Mouse (Mus musculus) heart, embryonic 10.5 days (tissue): ENCODE measurements around the gene Gm49322. TPM values are rescaled to one million over a fixed set of nuclear protein-coding genes. Genes with fewer than 3 reads are reported as not detected.
"Not testable (repeated sequence)": the region's sequence is repeated elsewhere in the genome, so short reads cannot be mapped to it uniquely, and the experiment has no call there.

ENCODE experiments used
- DNase-seq: peaks from one replicate; pipeline ENCODE4 v3.0.0-alpha.2; 2017; ENCODE audit warnings: low spot score
- H3K27ac ChIP-seq: fragments of 300-500 bp; sonication (generic); 2 replicates; pipeline ENCODE4 v1.5.1; 2016; ENCODE audit warnings: mild to moderate bottlenecking
- H3K27me3 ChIP-seq: fragments of 300-500 bp; sonication (generic); 2 replicates; pipeline ENCODE4 v1.6.1; 2016; ENCODE audit warnings: mild to moderate bottlenecking; ENCODE audit not compliant: poor library complexity, insufficient read depth, severe bottlenecking
- H3K36me3 ChIP-seq: fragments of 300-500 bp; sonication (generic); 2 replicates; pipeline ENCODE4 v1.6.1; 2016; ENCODE audit warnings: mild to moderate bottlenecking, moderate library complexity
- H3K4me1 ChIP-seq: fragments of 300-500 bp; sonication (generic); 2 replicates; pipeline ENCODE4 v1.6.1; 2016; ENCODE audit warnings: mild to moderate bottlenecking
- H3K4me3 ChIP-seq: fragments of 300-500 bp; sonication (generic); 2 replicates; pipeline ENCODE4 v1.5.1; 2016; ENCODE audit warnings: mild to moderate bottlenecking, moderate library complexity
- H3K9me3 ChIP-seq: fragments of 300-500 bp; sonication (generic); 2 replicates; pipeline ENCODE4 v1.6.1; 2016; ENCODE audit warnings: mild to moderate bottlenecking, moderate library complexity
- WGBS: fragments of 180-500 bp; shearing (Covaris S2); methylation state at CpG from one replicate; pipeline ENCODE4 v1.1.7; 2016; 5-methylcytosine and 5-hydroxymethylcytosine counted together
- polyA plus RNA-seq: library from polyadenylated mRNA; unstranded; fragments of >200 nt; fragmentation: Nextera tagmentation; extraction: Ambion mirVana; gene quantifications from 2 replicates; pipeline ENCODE4 v1.2.1, GENCODE M21; 2016

Gm49322 gene
- 3.1 and 3.5 TPM in 2 replicates for polyA plus RNA-seq

DNA sequence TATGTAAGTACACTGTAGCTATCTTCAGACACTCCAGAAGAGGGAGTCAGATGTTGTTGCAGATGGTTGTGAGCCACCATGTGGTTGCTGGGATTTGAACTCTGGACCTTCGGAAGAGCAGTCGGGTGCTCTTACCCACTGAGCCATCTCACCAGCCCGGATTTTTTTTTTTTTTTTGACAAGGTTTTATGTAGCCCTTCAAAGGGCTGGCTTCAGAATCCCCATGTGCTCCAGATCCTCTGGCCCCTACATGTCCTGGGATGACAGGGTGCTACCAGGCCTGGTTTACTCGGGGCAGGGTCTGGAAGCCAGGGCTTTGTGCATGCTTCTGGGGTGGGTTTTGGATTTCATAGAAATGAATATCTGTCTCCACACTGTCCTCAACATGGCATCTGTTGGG, at the start of gene Gm49322:
TSS of gene Gm49322 (plus strand) at position 301 of the 400 bp plus-strand sequence.
- not testable (repeated sequence) for H3K27me3 ChIP-seq, DNase-seq, H3K9me3 ChIP-seq
- WGBS, result 82% methylated on average over 4 of the region's 4 CpGs
- peak within 1 kb of the TSS; percentile 8; the same call in 1 of the 2 replicates for H3K4me3 ChIP-seq
- peaks cover 55% of the 10 kb centered on the region for H3K36me3 ChIP-seq
- H3K27ac ChIP-seq, result peak within 1 kb of the TSS; percentile 90; the same call in 1 of the 2 replicates
- peaks cover 42% of the 10 kb centered on the region for H3K4me1 ChIP-seq

DNA sequence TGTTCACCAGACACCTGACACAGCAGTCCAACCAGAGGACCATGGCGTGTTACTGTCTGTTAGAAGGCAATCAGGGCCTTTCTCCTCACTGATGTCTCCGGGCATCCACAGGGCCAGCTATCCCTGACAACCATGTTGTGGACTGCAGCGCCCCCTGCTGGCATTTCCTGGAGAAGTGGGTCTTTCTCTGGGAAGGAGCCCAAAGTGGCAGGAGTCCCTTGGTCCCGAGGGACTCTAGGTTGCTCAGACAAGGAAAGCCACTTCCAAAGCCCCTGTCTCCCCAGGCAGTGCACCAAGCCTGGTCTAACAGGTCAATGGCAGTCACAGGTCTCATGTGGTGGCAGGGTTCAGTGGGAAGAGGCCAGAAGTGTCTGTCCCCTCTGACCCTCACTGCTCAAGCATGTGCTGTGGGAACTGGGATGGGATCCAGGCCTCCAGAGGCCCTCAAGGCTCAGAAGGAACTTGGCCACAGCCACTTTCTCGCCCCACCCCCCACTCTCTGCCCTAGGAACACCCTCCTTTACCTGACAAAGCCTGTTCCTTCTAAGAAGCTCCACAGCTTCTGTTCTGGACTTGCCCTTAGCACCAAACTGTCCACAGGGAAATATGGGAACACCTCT, 48.4 kb upstream of the Gm49322 start:
- peak overlapping the region; percentile 42 for H3K27ac ChIP-seq
- H3K9me3 ChIP-seq, result no peaks in the 10 kb centered on the region
- peak; percentile 91 for DNase-seq
- 0 out of 2 replicates have a peak overlapping the region, but pooled peaks have one; percentile 5 for H3K4me3 ChIP-seq
- H3K4me1 ChIP-seq, result peaks cover 73% of the 10 kb centered on the region
- H3K27me3 ChIP-seq, result no peaks in the 10 kb centered on the region
- 36% methylated on average over 5 of the region's 5 CpGs for WGBS
- H3K36me3 ChIP-seq, result no peaks in the 10 kb centered on the region

DNA sequence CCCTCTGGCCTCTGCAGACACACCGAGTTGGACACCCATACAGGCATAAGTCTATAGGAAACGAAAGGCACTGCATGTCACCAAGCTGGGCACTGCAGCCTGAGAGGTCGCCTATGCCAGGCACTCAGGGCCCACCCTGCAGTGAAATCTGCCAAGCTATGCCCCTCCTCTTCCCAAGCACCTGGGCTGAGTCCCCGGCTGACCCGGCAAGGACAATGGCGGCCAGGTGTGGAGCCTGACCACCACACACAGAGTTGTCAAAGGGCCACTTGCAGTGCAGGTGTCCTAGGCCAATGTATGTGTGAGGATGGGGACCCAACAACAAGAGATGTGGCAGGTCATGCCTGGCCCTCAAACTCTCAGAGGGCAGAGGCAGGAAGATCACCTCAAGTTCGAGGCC, 46.4 kb upstream of the Gm49322 start:
- Histone ChIP-seq H3K4me1 (peaks cover 55% of the 10 kb centered on the region), H3K27ac (no peak overlapping the region), H3K27me3 (no peaks in the 10 kb centered on the region), H3K9me3 (no peaks in the 10 kb centered on the region), H3K36me3 (no peaks in the 10 kb centered on the region), H3K4me3 (peak overlapping the region; percentile 31; the same call in 1 of the 2 replicates)
- 86% methylated on average over 7 of the region's 7 CpGs for WGBS
- DNase-seq, result no peak

DNA sequence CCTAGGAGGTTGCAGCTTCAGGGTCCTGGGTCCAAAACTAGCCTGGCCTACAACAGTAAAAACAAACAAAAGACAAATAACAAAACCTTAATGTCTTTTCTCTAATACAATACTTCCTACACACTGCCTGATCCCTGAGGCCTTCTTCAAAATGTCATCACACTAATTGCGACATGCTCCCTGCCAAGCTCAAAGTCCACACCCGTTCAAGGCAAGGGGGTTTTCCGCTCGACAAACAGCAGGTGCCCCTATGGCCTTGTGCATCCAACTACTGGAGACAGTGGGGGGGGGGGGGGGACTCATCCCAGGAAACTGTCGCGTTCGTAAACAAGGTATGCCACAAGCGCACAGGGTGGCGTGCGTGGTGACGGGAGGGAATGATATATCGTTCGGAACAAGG, 45.2 kb upstream of the Gm49322 start:
- no peak for DNase-seq
- under 1% methylated on average over 13 of the region's 13 CpGs for WGBS
- Histone ChIP-seq H3K27ac (peak overlapping the region; percentile 99), H3K27me3 (no peaks in the 10 kb centered on the region), H3K9me3 (no peaks in the 10 kb centered on the region), H3K4me1 (peaks cover 47% of the 10 kb centered on the region), H3K4me3 (peak overlapping the region; percentile 100), H3K36me3 (no peaks in the 10 kb centered on the region)

DNA sequence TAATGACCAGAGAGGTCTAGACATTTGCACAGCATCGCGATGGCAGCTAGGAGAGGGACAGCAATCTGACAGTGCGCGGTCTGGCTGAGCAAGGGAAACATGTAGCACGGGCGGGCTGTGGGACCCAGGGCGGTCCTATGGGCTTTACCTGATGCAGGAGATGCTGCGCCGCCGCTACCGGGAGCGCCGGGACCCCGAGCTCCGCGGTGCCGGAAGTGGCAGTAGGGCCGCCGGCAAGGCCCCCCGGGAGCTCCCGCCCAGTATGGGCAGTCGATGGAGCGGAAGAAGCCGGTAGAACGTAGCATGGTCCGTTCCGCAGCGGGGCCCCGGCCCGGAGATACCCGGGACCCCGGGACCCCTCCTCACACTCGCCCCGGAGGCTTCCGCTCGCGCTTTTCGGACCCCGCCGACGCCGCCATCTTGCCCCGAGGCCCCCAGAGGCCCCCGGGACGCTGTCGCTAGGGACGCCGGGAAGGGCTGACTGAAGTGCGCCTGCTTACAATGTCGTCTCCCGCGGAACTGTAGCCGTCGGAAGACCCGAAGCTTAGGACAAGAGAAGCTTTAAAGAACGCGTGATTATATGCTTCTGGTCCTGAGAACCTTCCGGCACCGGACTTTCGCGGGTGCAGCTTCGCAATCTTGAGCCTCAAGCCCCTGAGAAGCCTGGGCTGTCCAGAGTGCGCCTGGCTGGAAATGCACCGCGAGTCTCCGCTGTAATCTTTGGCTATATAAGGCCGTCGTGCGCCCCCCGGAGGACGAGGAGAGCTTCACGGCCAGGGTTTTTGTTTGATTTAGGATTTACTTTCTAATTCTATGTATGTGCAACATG, 44.5 kb upstream of the Gm49322 start, which contains the start of gene Rexo1:
TSS of gene Rexo1 (minus strand) at position 445 of the 829 bp plus-strand sequence.
- Histone ChIP-seq H3K36me3 (no peaks in the 10 kb centered on the region), H3K9me3 (no peaks in the 10 kb centered on the region), H3K4me1 (peaks cover 50% of the 10 kb centered on the region), H3K27me3 (no peaks in the 10 kb centered on the region), H3K4me3 (peak within 1 kb of the TSS; percentile 100), H3K27ac (peak within 1 kb of the TSS; percentile 99)
- 1% methylated on average over 72 of the region's 72 CpGs for WGBS
- peak; percentile 96 for DNase-seq

DNA sequence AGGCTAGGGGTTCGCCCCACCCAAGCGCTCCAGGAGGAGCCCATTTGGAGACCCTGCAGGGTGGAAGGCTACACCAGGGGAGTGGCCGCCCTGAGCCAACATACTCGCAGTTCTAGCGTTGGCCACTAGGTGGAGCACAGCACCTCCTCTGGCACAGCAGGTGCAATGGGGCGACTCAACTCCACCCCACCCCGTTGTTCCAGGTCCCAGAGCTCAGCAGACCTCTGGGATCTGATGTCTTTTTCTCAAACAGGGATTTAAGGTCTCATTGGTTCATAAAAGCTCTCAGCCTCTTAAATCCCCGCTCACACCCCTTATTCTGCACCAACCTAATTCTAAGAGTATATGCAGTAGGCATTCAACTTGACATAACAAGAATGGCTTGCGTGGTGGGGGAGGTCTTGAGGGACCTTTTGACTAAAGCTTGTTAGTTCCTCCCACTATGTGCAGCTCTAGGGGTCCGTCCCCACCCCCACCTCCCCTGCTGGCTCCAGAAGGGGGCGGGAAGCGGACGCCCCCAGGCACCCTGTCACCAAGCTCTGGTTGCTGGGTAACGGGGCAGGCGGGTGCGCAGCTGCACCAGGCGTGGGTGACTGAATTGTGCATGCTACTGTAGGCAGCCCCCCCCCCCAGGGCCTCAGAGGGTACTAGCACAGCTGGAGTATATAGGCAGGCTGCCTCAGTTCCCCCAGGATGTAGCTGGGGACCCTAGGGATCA, 39.3 kb upstream of the Gm49322 start:
- H3K27ac ChIP-seq, result no peak overlapping the region
- H3K4me3 ChIP-seq, result no peak overlapping the region
- peaks cover 48% of the 10 kb centered on the region for H3K4me1 ChIP-seq
- H3K36me3 ChIP-seq, result peaks cover 18% of the 10 kb centered on the region
- no peaks in the 10 kb centered on the region for H3K27me3 ChIP-seq
- DNase-seq, result peak; percentile 91
- H3K9me3 ChIP-seq, result no peaks in the 10 kb centered on the region
- WGBS, result 27% methylated on average over 17 of the region's 17 CpGs

DNA sequence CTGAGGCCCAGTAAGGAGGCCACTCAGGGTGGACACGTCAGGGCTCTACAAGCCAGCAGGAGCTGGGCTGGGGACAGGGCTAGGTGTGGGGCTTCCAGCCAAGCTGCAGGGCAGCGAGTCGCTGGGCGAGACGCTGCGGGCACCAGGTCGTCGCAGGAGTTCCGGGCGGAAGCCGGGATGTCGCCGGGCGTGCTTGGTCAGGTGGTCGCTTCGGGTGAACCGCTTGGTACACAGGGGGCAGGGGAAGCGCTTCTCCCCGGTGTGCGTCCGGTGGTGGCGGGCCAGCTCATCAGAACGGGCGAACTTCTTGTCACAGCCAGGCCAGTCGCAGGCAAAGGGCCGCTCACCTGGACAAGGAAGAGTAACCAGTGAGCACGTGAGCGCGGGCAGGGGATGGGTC, 36.9 kb upstream of the Gm49322 start:
- H3K27me3 ChIP-seq, result no peaks in the 10 kb centered on the region
- 0 out of 2 replicates have a peak overlapping the region, but pooled peaks have one; percentile 8 for H3K4me3 ChIP-seq
- peaks cover 18% of the 10 kb centered on the region for H3K36me3 ChIP-seq
- WGBS, result 95% methylated on average over 29 of the region's 29 CpGs
- no peaks in the 10 kb centered on the region for H3K9me3 ChIP-seq
- no peak for DNase-seq
- H3K4me1 ChIP-seq, result peaks cover 66% of the 10 kb centered on the region
- H3K27ac ChIP-seq, result no peak overlapping the region

DNA sequence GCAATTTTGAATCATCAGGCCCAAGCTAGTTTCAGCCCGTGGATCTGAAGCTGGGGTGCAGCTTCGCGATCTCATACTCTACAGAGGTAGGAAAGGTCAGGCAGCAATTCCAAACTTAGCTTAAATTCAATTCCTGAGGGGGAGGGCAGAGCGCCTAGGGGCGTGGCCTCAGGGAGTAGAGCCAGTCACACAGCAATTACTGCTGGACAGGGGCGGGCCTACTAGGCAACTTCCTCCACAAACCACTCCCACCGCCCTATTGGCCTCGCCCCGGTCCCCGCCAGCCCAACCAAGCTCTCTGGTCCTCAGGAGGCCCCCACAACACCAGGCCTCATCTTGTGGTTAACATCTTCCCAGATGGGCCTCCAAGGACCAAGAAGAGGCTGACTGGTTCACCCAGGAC, 36.2 kb upstream of the Gm49322 start:
- no peaks in the 10 kb centered on the region for H3K9me3 ChIP-seq
- H3K4me1 ChIP-seq, result peaks cover 74% of the 10 kb centered on the region

DNA sequence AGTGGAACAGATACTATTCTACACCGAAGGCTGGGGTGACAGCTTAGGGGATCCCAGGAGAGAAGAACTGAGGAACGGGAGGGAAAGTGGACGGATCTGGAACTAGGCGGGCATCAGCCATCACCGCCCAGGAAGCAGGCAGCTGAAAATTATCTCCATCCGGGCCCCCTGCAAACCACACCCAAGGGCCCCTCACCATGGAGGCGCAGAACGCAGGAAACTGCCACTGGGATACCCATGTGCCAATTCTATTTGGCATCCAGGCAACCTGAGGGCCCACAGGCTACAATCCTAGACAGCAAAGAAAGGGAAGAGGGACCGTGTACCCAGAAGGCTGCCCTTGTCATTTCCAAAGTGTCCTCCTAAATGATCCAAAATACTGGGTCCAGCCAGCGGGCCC, 35.4 kb upstream of the Gm49322 start:
- Histone ChIP-seq H3K4me3 (peak overlapping the region; percentile 47), H3K9me3 (no peaks in the 10 kb centered on the region), H3K27ac (peak overlapping the region; percentile 83), H3K36me3 (peaks cover 18% of the 10 kb centered on the region), H3K27me3 (no peaks in the 10 kb centered on the region), H3K4me1 (peaks cover 81% of the 10 kb centered on the region)
- WGBS, result 81% methylated on average over 10 of the region's 10 CpGs
- no peak for DNase-seq

More for the DNA sequence above, 36.2 kb upstream of the Gm49322 start:
- 25% methylated on average over 10 of the region's 10 CpGs for WGBS
- no peaks in the 10 kb centered on the region for H3K27me3 ChIP-seq
- H3K36me3 ChIP-seq, result peaks cover 18% of the 10 kb centered on the region
- peak overlapping the region; percentile 43 for H3K4me3 ChIP-seq
- DNase-seq, result peak; percentile 93
- H3K27ac ChIP-seq, result peak overlapping the region; percentile 83

DNA sequence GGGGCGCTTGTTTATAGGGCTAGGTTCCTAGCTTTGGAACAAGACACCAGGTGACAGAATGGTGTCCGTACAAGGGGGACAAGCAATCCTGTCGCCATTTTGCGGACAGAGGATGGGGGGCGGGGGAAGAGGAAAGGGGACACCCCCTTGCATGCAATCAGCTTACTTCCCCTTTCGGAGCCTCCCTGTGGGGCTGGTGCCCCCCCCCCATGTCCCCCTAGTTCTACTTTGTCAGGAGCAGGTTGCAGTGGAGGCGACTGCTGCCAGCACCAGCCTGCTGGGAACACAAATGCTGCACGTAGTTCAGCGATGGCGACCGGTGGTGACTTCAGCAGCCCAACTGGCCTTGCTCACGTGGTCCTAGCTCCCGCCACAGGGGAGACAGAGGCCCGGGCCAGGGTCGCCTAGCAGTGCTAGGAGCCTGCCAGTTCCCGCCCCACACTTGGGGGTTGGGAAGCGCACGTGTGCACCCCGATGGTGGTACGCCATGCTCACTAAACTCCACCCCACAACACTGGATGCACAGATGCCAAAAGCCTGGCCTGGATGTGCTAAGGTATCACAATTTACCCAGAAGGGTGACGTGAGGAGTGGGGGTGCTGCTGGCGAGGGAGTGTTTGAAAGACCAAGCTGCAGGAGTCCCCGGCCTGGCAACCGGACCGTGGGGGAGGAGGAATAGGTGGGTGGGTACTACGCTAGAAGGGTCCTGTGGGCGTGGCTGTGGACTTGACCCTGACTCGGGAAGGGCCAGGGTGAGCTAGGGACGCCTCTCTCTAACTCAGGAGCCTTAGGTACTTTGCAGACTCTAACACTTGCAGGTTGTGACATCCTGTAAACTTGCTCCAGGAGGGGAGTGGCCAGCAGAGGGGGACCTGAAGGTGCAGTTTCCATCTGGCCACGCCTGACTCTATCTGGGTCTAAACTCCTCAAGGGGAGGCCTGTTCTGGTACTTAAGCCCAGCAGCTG, 34.7 kb upstream of the Gm49322 start:
- DNase-seq, result no peak
- WGBS, result 22% methylated on average over 30 of the region's 30 CpGs
- Histone ChIP-seq H3K27ac (peak overlapping the region; percentile 83), H3K4me1 (peaks cover 88% of the 10 kb centered on the region), H3K9me3 (no peaks in the 10 kb centered on the region), H3K4me3 (peak overlapping the region; percentile 47), H3K27me3 (no peaks in the 10 kb centered on the region), H3K36me3 (peaks cover 18% of the 10 kb centered on the region)

DNA sequence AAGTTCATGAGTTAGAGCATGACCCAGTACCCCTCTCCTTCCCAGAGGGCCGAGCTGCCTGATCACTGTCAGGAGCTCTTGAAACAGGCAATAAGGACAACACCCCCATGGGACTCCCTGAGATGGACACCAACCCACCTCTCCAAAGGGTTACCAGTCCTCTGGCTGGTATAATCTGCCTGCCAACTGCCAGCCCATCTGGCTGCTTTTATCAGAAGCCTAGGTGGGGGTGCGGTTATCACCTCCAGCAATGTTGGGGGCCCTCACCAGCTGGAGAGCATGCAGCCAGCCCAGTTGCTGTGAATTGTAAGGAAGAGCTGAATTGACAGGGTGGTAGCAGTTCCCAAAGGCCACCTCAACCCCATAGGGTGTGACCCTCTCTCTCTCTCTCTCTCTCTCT, 33.3 kb upstream of the Gm49322 start:
- Histone ChIP-seq H3K27me3 (no peaks in the 10 kb centered on the region), H3K9me3 (no peaks in the 10 kb centered on the region), H3K27ac (peak overlapping the region; percentile 83; the same call in 1 of the 2 replicates), H3K4me3 (no peak overlapping the region), H3K4me1 (peaks cover 92% of the 10 kb centered on the region), H3K36me3 (peaks cover 15% of the 10 kb centered on the region)
- no peak for DNase-seq
- 93% methylated on average over 2 of the region's 2 CpGs for WGBS

DNA sequence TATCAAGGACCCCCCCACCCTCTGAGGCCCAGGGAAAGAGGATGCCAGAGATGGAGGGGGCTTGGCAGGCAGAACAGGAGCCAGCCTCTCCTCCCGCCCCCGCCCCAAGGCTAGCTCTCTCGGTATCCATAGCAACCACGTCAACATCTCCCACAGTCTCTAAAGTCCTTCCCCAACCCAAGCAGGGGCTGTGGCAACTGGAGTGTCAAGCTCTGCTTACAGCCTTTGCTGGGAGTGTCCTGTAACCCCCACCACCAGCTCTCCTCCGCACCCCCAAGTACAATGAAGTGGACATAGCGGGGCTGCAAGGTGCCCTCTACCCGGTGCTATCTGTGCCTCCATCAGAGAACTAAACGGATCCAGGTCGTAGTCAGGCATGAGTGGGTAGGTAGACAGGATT, 31.9 kb upstream of the Gm49322 start:
- no peak for DNase-seq
- Histone ChIP-seq H3K36me3 (peaks cover under 1% of the 10 kb centered on the region; the same call in 1 of the 2 replicates), H3K4me3 (0 out of 2 replicates have a peak overlapping the region, but pooled peaks have one; percentile 13), H3K4me1 (peaks cover 98% of the 10 kb centered on the region), H3K9me3 (no peaks in the 10 kb centered on the region), H3K27me3 (no peaks in the 10 kb centered on the region), H3K27ac (0 out of 2 replicates have a peak overlapping the region, but pooled peaks have one; percentile 17)
- WGBS, result 55% methylated on average over 9 of the region's 9 CpGs
